Mouse (Mus musculus) liver, embryonic 16.5 days (tissue): ENCODE data around the gene Naaladl2. TPM values are rescaled to one million over a fixed set of nuclear protein-coding genes. Genes with fewer than 3 reads are reported as not detected.

ENCODE experiments used
- ATAC-seq: fragments of 200-750 bp; cut with Nextera tagmentation; 2 replicates; pipeline ENCODE4 v1.8.0; 2017; ENCODE audit warnings: low read depth, mild to moderate bottlenecking, moderate number of reproducible peaks, moderate library complexity
- H3K27ac ChIP-seq: fragments of 300-500 bp; sonication (generic); 2 replicates; pipeline ENCODE4 v1.5.1; 2014; ENCODE audit warnings: mild to moderate bottlenecking, low read length
- H3K27me3 ChIP-seq: fragments of 300-500 bp; sonication (generic); 2 replicates; pipeline ENCODE4 v1.6.1; 2014; ENCODE audit warnings: low read depth, low read length, mixed read lengths; ENCODE audit not compliant: control insufficient read depth, insufficient read depth
- H3K36me3 ChIP-seq: fragments of 300-500 bp; sonication (generic); 2 replicates; pipeline ENCODE4 v1.6.1; 2014; ENCODE audit warnings: mild to moderate bottlenecking; ENCODE audit not compliant: control insufficient read depth, insufficient read depth
- H3K4me1 ChIP-seq: fragments of 300-500 bp; sonication (generic); 2 replicates; pipeline ENCODE4 v1.6.1; 2014; ENCODE audit warnings: low read depth, low read length, mixed read lengths; ENCODE audit not compliant: control insufficient read depth
- H3K4me2 ChIP-seq: fragments of 300-500 bp; sonication (generic); 2 replicates; pipeline ENCODE4 v1.6.1; 2014; ENCODE audit warnings: low read depth, low read length, mixed read lengths
- H3K4me3 ChIP-seq: fragments of 300-500 bp; sonication (generic); 2 replicates; pipeline ENCODE4 v1.5.1; 2014; ENCODE audit warnings: low read depth, mild to moderate bottlenecking, low read length
- H3K9ac ChIP-seq: fragments of 300-500 bp; sonication (generic); 2 replicates; pipeline ENCODE4 v1.6.1; 2014; ENCODE audit warnings: low read depth, low read length
- H3K9me3 ChIP-seq: fragments of 300-500 bp; sonication (generic); replicated peaks from 2 replicates; pipeline ENCODE4 v1.6.1; 2016; ENCODE audit warnings: low read length; ENCODE audit not compliant: control insufficient read depth
- WGBS: fragments of 180-500 bp; shearing (Covaris S2); extraction: QIAGEN DNeasy Blood & Tissue Kit; methylation state at CpG from one replicate; pipeline ENCODE4 v1.1.7; 2014; ENCODE audit not compliant: insufficient replicate concordance; 5-methylcytosine and 5-hydroxymethylcytosine counted together
- polyA plus RNA-seq: library from polyadenylated mRNA; unstranded; fragments of >200 nt; fragmentation: Nextera tagmentation; extraction: Ambion mirVana; gene quantifications from 2 replicates; pipeline ENCODE4 v1.2.1, GENCODE M21; 2015

Gene Naaladl2
- polyA plus RNA-seq, 1 experiment from 2014 or later, result 0.78 TPM

DNA sequence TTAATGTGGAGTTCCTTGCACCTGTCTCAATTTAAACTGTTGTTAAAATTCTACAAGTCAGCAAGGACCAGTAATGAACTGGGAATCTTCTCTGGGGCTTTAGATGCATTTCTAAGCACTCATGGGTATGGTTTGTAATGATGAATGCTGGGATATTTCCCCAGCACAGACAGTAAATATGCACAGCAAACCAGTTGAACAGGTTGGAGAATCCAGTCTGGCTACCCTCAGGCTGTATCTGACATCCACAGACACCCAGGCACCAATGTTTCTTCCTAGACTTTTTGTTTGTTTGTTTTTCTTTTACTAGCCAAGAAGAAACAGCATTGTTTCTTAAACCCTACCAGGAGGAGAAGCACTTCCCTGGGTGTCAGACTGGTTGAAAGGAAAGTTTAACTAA, 365.6 kb downstream of the Naaladl2 start:
- no peak overlapping the region for H3K4me2 ChIP-seq
- no peak for ATAC-seq
- no peak overlapping the region for H3K9ac ChIP-seq
- no peaks in the 10 kb centered on the region for H3K4me1 ChIP-seq
- H3K4me3 ChIP-seq, result no peak overlapping the region
- no peaks in the 10 kb centered on the region for H3K9me3 ChIP-seq
- no peaks in the 10 kb centered on the region for H3K27me3 ChIP-seq
- no peaks in the 10 kb centered on the region for H3K36me3 ChIP-seq
- no peak overlapping the region for H3K27ac ChIP-seq

DNA sequence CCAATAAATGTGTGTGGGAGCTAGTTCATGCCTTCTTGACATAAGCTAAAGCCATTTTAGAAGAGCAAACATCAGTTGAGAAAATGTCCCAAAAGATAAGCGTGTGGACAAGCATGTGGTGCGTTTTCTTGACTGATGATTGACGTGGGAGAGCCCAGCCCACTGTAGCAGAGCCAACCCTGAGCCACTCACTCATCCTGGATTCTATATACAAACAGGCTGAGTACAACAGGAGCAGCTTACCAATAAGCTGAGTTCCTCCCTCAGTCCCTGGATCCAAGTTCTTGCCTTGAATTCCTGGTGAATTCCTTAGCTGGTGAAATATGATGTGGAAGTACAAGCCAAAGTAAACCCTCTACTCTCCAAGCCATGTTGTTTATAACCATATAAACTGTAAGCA, 395.0 kb downstream of the Naaladl2 start:
- no peaks in the 10 kb centered on the region for H3K4me1 ChIP-seq
- no peak overlapping the region for H3K27ac ChIP-seq
- H3K36me3 ChIP-seq, result no peaks in the 10 kb centered on the region
- H3K4me3 ChIP-seq, result no peak overlapping the region
- H3K9me3 ChIP-seq, result no peaks in the 10 kb centered on the region
- 38% methylated on average over 3 of the region's 3 CpGs for WGBS
- no peak for ATAC-seq
- H3K27me3 ChIP-seq, result no peaks in the 10 kb centered on the region
- H3K4me2 ChIP-seq, result no peak overlapping the region
- no peak overlapping the region for H3K9ac ChIP-seq

DNA sequence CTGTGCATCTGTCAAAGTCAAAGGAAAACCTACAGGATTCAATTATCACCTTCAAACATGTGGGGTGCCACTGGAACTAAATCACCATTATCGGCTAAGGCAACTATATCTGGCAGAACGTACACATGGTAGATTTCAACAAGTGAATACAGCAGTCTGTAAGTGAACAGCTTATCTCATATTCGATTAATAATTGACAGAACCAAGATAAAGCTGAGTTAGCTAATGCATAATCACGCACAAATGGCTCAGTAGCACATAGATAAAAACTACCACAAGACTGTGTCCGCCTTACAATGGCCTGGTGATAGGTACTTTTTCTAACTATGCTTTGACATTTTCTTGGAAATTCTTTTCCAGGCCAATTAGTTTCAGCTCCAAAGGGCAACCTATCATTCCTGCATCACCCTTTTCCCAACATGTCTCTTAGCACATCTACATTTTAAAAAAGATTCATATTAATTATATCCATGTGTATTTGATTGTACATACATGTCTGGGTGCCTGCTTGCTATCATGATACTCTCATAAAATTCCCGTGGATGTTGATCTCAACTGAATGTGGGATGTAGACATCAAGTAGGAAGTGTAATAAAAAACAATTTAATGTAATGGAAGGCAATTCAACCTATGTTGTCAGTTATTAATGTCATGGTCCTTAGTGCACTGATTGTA, 396.7 kb downstream of the Naaladl2 start:
- Histone ChIP-seq H3K9me3 (no peaks in the 10 kb centered on the region), H3K4me2 (no peak overlapping the region), H3K27me3 (no peaks in the 10 kb centered on the region), H3K4me1 (no peaks in the 10 kb centered on the region), H3K9ac (no peak overlapping the region), H3K36me3 (no peaks in the 10 kb centered on the region), H3K4me3 (no peak overlapping the region), H3K27ac (no peak overlapping the region)
- ATAC-seq, result peak; percentile 21; the same call in 1 of the 2 replicates
- 53% methylated on average over 6 of the region's 6 CpGs for WGBS

DNA sequence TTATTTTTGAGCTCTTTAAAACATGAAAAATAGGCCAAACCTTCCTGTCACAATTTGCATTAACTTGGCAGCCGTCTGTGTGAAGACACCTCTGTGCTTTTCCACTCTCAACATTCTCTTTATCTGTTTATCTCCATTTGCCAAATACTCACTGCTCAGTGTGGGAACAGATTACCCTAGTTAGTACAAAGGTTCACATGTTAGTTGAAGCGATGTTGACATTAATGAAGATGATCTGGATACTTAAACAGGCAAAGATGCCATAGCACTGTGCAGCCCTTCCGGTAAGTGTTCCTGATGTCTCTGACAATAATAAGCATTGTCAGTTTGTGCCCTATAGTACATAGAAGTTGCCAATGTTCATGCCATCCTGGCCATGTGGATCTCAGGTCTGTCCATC, 400.1 kb downstream of the Naaladl2 start:
- H3K4me2 ChIP-seq, result no peak overlapping the region
- 54% methylated on average over 3 of the region's 3 CpGs for WGBS
- H3K27me3 ChIP-seq, result no peaks in the 10 kb centered on the region
- no peak overlapping the region for H3K9ac ChIP-seq
- no peaks in the 10 kb centered on the region for H3K9me3 ChIP-seq
- H3K27ac ChIP-seq, result no peak overlapping the region
- H3K4me1 ChIP-seq, result no peaks in the 10 kb centered on the region
- H3K4me3 ChIP-seq, result no peak overlapping the region
- ATAC-seq, result no peak
- no peaks in the 10 kb centered on the region for H3K36me3 ChIP-seq

DNA sequence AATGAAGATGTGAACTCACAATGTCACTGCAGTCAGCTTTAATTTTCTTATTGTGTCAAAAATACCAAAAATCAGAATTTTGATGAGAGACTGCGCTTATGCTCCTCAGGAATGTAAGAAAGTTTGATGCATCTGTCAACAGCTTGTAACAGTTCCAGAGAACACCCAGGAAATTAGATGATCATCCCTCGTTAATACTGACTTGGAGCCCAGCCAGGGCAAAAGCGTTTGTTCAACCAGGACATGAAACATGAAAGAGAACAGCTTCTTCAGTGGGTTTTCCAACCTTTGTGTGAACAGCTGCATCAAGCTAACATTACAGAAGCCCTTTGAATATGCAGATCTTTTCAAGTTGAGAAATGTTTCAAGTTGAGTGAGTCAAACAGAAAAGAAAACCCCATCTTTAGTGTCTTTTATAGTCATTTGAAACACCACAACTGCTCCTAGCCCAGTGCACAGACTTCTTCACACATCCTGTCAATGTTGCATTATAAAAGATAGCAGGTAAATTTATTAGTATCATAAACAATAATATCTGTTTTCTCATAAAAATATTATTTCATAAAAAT, 424.8 kb downstream of the Naaladl2 start:
- 47% methylated on average over 3 of the region's 3 CpGs for WGBS
- ATAC-seq, result no peak
- H3K9me3 ChIP-seq, result no peaks in the 10 kb centered on the region
- H3K4me3 ChIP-seq, result no peak overlapping the region
- H3K27me3 ChIP-seq, result no peaks in the 10 kb centered on the region
- no peaks in the 10 kb centered on the region for H3K4me1 ChIP-seq
- no peaks in the 10 kb centered on the region for H3K36me3 ChIP-seq
- H3K27ac ChIP-seq, result no peak overlapping the region
- no peak overlapping the region for H3K9ac ChIP-seq
- no peak overlapping the region for H3K4me2 ChIP-seq

DNA sequence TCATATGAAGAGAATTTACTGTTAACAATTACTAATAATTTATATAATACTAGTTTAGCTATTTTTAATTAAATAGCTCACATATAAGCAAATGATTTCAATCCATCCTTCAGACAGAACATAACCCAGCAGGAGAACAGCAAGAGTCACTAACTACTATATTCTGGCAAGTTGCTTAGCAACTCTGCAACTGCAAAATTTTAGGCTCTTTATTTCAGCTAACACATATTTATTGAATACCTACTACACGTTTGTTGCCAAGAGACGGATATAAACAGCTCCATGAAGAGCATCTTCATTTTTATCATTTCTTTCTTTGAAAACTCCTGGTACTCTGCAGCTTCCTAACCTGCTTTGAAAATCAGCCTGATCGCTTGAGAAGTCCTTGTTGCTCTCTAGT, 429.3 kb downstream of the Naaladl2 start:
- no peak overlapping the region for H3K4me2 ChIP-seq
- H3K27me3 ChIP-seq, result no peaks in the 10 kb centered on the region
- no peak overlapping the region for H3K4me3 ChIP-seq
- 52% methylated on average over 3 of the region's 3 CpGs for WGBS
- H3K9ac ChIP-seq, result no peak overlapping the region
- H3K36me3 ChIP-seq, result no peaks in the 10 kb centered on the region
- no peaks in the 10 kb centered on the region for H3K4me1 ChIP-seq
- no peaks in the 10 kb centered on the region for H3K9me3 ChIP-seq
- ATAC-seq, result no peak
- no peak overlapping the region for H3K27ac ChIP-seq

DNA sequence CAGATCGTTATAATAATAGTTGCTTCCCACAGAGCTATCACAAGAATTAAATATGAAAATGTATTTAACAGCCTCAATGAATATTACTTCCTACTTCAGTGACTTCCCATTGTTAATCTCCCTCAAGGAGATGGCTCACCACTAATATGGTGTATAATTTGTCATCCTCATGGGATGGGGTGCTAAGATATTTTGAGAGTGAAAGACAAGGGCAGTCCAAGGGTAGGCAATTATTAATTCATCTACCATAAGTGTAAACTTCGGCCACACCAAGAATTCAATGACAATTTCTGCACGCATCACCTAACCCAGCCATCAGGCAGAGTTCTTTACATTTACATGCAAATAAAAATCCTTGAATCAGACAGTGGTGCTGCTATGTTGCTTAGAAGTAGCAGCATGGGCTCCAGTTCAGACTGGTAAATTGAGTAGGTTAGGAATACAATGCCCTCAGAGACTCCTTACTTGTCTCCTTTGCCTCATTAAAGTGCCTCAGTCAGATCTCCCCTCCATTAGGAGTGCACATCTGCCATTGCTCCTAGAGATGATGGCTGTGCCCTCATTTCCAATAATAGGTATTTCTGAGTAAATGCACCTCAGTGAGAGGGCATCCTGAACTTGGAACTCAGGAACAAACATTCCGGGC, 438.2 kb downstream of the Naaladl2 start:
- Histone ChIP-seq H3K27ac (no peak overlapping the region), H3K4me2 (no peak overlapping the region), H3K4me1 (no peaks in the 10 kb centered on the region), H3K27me3 (no peaks in the 10 kb centered on the region), H3K9me3 (no peaks in the 10 kb centered on the region), H3K36me3 (no peaks in the 10 kb centered on the region), H3K4me3 (no peak overlapping the region), H3K9ac (no peak overlapping the region)
- WGBS, result 67% methylated on average over 4 of the region's 4 CpGs
- no peak for ATAC-seq

DNA sequence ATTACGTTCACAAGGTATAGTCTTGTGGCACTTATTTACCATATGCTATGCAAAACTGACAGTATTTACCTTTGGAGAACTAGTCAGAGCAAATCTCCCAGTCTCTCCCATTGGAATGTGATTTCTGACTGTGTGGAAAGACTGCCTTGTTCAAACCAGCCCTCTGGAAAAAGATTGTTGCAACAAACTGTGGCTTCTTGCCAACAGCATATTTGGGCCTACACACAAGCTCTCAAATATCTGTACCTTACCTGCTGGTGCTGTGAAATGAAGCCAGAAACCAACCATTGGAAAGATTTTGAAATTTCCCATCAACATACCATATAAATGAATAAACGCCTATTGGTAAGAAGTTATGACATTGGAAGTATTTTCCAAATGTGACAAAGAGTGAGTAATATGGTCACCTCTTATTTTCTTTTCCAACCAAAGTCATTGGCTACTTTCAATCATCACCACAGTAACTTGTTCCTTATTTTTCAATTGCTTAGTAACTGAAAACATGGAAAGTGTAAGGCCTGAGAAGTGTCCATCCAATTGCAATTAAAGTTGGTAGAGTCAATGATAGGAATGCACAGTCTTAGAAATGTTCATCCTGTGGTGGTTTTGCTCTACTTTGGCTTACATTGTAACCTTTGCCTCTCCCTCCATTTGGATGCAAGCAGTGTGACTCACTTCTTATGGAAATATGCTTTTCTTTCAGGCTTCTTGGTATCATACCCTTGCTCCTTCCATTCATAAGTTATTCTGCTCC, 453.7 kb downstream of the Naaladl2 start:
- ATAC-seq, result no peak
- H3K9ac ChIP-seq, result no peak overlapping the region
- 57% methylated on average over 2 of the region's 2 CpGs for WGBS

DNA sequence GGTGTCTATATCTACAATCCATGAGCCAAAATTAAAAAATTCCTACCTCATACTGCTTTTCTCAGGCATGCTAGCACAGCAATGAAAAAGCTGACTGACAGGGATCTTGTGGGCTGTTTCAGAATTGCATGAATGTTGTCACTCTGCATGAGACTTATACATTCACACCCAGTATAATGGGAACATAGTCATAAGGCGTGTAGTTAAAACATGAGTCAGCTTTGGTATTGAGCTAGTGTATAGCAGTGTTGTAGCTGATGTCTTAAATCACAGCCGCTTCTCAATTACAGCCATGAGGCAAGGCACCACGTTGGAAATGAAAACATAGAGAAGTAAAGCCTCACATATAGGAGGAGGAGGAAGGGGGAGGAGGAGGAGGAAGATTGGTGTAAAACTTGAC, 473.6 kb downstream of the Naaladl2 start:
- no peak overlapping the region for H3K9ac ChIP-seq
- no peak overlapping the region for H3K4me2 ChIP-seq
- H3K27me3 ChIP-seq, result no peaks in the 10 kb centered on the region
- no peaks in the 10 kb centered on the region for H3K4me1 ChIP-seq
- no peak overlapping the region for H3K27ac ChIP-seq
- WGBS, result 52% methylated on average over 3 of the region's 3 CpGs
- no peak overlapping the region for H3K4me3 ChIP-seq
- H3K36me3 ChIP-seq, result no peaks in the 10 kb centered on the region
- H3K9me3 ChIP-seq, result no peaks in the 10 kb centered on the region
- no peak for ATAC-seq

More for the DNA sequence above, 453.7 kb downstream of the Naaladl2 start:
- H3K4me1 ChIP-seq, result no peaks in the 10 kb centered on the region
- H3K27ac ChIP-seq, result no peak overlapping the region
- no peaks in the 10 kb centered on the region for H3K36me3 ChIP-seq
- H3K9me3 ChIP-seq, result no peaks in the 10 kb centered on the region
- H3K4me2 ChIP-seq, result no peak overlapping the region
- H3K4me3 ChIP-seq, result no peak overlapping the region
- no peaks in the 10 kb centered on the region for H3K27me3 ChIP-seq
